Mouse (Mus musculus): ENCODE measurements around the gene Pcsk1n. TPM values are rescaled to one million over a fixed set of nuclear protein-coding genes. Genes with fewer than 3 reads are reported as not detected.
A peak's percentile ranks its signal among the peaks of the same experiment; 100 is the strongest.

Pcsk1n gene
- polyA plus RNA-seq, 1 experiment from 2014 or later: 1.4 TPM

DNA sequence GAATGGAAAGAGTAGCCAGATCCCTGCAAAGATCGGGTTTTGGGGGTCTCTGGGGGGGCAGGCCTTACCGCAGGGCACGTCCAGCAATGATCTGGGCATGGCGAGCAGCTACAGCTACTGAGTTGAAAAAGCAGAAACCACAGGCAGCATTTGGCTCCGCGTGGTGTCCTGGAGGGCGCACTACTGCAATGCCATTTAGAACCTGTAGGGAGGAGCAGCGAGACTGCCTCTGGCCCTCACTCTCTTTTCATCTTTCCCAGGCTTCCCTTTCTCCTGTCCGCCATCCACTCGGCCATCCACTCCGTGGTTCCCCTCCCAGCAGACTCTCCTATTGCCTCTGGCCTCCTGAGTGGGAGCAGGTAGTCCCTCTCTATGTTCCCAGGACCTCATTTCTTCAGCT lies 17.3 kb downstream of the Pcsk1n start:
- H3K9ac ChIP-seq (replicated peaks; ENCODE audit: low read length): no peak overlapping the region
- no peaks in the 10 kb centered on the region for H3K4me1 ChIP-seq (ENCODE audit: insufficient read depth, low read length)
- H3K4me3 ChIP-seq (ENCODE audit: low read length): no peak overlapping the region
- no peak overlapping the region for H3K4me2 ChIP-seq (replicated peaks; ENCODE audit: low read depth, low read length)
- H3K27ac ChIP-seq (ENCODE audit: low read length): no peak overlapping the region
- WGBS: 37% methylated on average over 10 of the region's 11 CpGs
- no peaks in the 10 kb centered on the region for H3K27me3 ChIP-seq (ENCODE audit: insufficient read depth, low read length)
- peaks cover 26% of the 10 kb centered on the region for H3K36me3 ChIP-seq (ENCODE audit: insufficient read depth, low read length)
- no peak for ATAC-seq (ENCODE audit: low FRiP score, low TSS enrichment)
- H3K9me3 ChIP-seq (ENCODE audit: low read length): no peaks in the 10 kb centered on the region

DNA sequence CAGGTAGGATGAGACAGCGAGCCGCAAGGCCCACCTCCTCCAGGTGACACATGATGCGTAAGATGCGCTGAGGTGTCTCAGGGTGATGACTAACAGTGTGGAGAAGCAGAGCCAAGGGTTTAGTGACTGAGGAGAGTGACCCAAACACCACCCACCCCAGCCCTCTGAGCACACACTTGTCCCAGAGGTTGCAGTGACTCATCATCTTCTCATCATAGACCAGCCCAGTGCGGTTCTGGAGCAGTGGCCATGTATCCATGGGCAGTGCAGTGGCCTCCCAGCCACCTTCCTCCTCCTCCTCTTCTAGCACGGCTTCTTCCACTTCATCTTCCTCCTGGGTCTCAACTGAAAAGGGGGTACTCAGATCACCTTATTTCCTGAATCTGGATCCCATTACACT lies 18.0 kb downstream of the Pcsk1n start:
- Histone ChIP-seq H3K27ac (ENCODE audit: low read length) (no peak overlapping the region), H3K27me3 (ENCODE audit: insufficient read depth, low read length) (no peaks in the 10 kb centered on the region), H3K9me3 (ENCODE audit: low read length) (no peaks in the 10 kb centered on the region), H3K36me3 (ENCODE audit: insufficient read depth, low read length) (peaks cover 22% of the 10 kb centered on the region), H3K9ac (replicated peaks; ENCODE audit: low read length) (no peak overlapping the region), H3K4me1 (ENCODE audit: insufficient read depth, low read length) (no peaks in the 10 kb centered on the region), H3K4me3 (ENCODE audit: low read length) (no peak overlapping the region), H3K4me2 (replicated peaks; ENCODE audit: low read depth, low read length) (no peak overlapping the region)
- WGBS: 93% methylated on average over 6 of the region's 6 CpGs
- ATAC-seq (ENCODE audit: low FRiP score, low TSS enrichment): no peak

DNA sequence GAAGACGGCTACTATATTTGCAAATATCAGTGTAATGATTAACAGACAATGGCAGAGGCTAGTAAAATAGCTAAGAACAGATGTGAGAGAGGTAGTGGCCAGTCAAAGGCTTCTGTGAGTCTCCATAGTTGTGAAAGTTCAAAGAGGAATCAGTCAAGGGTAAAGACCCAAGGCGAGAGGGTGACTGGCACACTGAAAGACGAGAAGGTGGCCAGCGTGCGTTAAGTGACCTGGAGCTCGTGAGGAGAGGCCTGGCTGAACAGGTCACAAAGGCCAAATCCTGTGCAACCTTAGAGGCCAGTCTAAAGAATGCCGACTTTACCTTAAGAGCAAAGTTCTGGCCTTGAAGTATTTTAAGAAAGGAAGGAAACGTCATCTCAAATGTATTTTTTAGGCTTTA lies 26.0 kb downstream of the Pcsk1n start:
- ATAC-seq (ENCODE audit: low FRiP score, low TSS enrichment): no peak
- H3K27me3 ChIP-seq (ENCODE audit: insufficient read depth, low read length): no peaks in the 10 kb centered on the region
- H3K9ac ChIP-seq (replicated peaks; ENCODE audit: low read length): no peak overlapping the region
- H3K4me1 ChIP-seq (ENCODE audit: insufficient read depth, low read length): no peaks in the 10 kb centered on the region; the same call in 1 of the 2 replicates
- WGBS: 50% methylated on average over 8 of the region's 8 CpGs
- H3K27ac ChIP-seq (ENCODE audit: low read length): no peak overlapping the region
- H3K36me3 ChIP-seq (ENCODE audit: insufficient read depth, low read length): 0 out of 2 replicates have a peak, but pooled peaks cover 2% of the 10 kb centered on the region
- no peaks in the 10 kb centered on the region for H3K9me3 ChIP-seq (ENCODE audit: low read length)
- no peak overlapping the region for H3K4me3 ChIP-seq (ENCODE audit: low read length)
- no peak overlapping the region; the same call in 1 of the 2 replicates for H3K4me2 ChIP-seq (replicated peaks; ENCODE audit: low read depth, low read length)

DNA sequence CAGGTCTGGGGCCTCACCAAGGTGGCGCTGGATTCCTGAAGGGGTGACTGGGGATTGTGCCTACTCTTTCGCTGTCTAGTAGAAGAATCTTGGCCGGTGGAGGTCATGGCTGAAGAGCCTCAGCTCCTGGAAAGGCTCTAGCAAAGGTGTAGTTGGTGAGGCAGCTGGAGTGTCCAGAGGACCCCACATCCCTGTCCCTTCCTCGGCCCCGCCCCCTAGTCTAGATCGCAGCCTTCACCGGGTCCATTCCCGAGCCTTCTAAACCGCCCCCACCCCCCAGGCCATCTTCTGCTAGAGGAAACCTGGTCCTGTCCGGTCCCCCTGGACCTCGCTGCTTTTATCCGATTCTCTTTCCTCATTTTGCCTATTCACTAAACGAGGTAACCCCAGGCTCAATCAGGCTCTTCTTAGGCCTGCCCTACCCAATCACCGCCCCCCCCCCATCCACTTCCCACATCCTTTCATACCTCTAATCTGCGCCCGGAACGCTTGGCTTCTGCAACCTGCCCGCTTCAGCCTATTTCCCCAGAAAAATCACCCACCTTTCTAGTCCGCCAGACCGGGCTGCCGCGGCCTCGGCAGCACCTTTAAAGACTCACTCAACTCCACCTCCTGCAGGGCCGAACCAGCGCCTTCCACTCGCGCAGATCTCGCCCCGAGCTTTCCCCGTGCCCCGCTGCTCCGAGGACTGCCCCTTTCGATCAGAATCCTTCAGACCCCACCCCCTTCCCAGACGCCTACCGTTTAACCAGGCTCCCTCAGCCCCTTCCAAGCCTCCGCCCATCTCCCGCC lies 27.7 kb downstream of the Pcsk1n start, which contains the start of gene Hdac6:
Hdac6 (minus strand) TSS at position 782 of the 792 bp plus-strand sequence.
- H3K36me3 ChIP-seq (ENCODE audit: insufficient read depth, low read length): no peaks in the 10 kb centered on the region
- H3K9ac ChIP-seq (replicated peaks; ENCODE audit: low read length): peak within 1 kb of the TSS; percentile 66
- ATAC-seq (ENCODE audit: low FRiP score, low TSS enrichment): peak; percentile 52
- peak within 1 kb of the TSS; percentile 58 for H3K4me3 ChIP-seq (ENCODE audit: low read length)
- no peaks in the 10 kb centered on the region; the same call in 1 of the 2 replicates for H3K4me1 ChIP-seq (ENCODE audit: insufficient read depth, low read length)
- peak within 1 kb of the TSS; percentile 55 for H3K4me2 ChIP-seq (replicated peaks; ENCODE audit: low read depth, low read length)
- no peaks in the 10 kb centered on the region for H3K9me3 ChIP-seq (ENCODE audit: low read length)
- no peaks in the 10 kb centered on the region for H3K27me3 ChIP-seq (ENCODE audit: insufficient read depth, low read length)
- 21% methylated on average over 37 of the region's 37 CpGs for WGBS
- peak within 1 kb of the TSS; percentile 58 for H3K27ac ChIP-seq (ENCODE audit: low read length)

DNA sequence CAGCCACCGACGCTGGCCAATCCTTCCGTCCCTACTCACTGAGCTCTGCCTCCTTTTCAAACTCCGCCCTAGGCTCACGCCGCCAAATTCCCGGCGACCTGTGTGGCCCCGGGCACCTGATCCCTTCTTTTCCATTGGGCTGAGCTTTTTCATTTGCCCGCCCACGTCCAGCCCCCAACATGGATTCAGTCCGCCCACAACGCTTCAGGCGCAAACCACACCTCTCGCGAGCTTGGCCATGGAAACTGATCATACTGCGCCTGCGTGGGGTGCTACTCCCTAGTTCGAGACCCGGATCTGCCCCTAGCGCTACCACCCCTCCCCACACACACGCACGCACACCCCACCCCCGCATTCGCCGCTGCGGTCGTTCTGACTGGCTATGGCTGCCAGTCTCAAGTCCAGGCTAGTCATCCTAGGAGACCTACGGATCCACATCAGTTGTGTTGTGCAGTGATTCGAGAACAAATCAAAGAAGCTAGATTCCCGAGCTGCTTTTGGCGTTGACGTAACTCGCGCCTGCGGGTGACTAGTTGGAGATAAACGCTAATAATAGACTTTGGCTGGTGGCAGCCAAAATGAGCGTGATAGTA lies 28.4 kb downstream of the Pcsk1n start:
- H3K36me3 ChIP-seq (ENCODE audit: insufficient read depth, low read length): no peaks in the 10 kb centered on the region
- peak overlapping the region; percentile 55 for H3K4me2 ChIP-seq (replicated peaks; ENCODE audit: low read depth, low read length)
- 20% methylated on average over 38 of the region's 38 CpGs for WGBS
- H3K27me3 ChIP-seq (ENCODE audit: insufficient read depth, low read length): no peaks in the 10 kb centered on the region
- H3K27ac ChIP-seq (ENCODE audit: low read length): peak overlapping the region; percentile 24; the same call in 1 of the 2 replicates
- H3K4me3 ChIP-seq (ENCODE audit: low read length): peak overlapping the region; percentile 51
- H3K9me3 ChIP-seq (ENCODE audit: low read length): no peaks in the 10 kb centered on the region
- H3K4me1 ChIP-seq (ENCODE audit: insufficient read depth, low read length): no peaks in the 10 kb centered on the region; the same call in 1 of the 2 replicates
- H3K9ac ChIP-seq (replicated peaks; ENCODE audit: low read length): peak overlapping the region; percentile 59
- ATAC-seq (ENCODE audit: low FRiP score, low TSS enrichment): peak; percentile 99

DNA sequence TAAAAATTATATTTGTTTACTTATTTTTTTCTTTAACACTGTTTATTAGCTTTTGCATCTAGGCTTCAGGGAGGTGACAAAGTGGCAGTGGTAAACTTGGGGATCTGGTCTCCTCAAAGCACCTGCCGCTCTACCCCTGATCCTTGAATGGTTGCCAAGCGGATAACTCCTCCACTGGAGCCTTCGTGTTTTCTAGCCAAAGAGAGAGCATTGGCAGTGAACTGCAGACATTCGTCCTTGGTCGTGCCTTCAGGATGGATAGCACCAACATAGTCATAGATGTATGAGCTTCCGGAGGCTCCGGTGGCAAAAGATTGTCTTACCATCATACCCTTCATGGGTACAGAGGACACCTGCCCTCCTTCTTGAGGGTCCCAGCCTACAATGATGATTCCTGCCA lies 30.5 kb downstream of the Pcsk1n start:
- ATAC-seq (ENCODE audit: low FRiP score, low TSS enrichment): no peak
- Histone ChIP-seq H3K4me3 (ENCODE audit: low read length) (no peak overlapping the region), H3K27me3 (ENCODE audit: insufficient read depth, low read length) (no peaks in the 10 kb centered on the region), H3K27ac (ENCODE audit: low read length) (no peak overlapping the region), H3K36me3 (ENCODE audit: insufficient read depth, low read length) (no peaks in the 10 kb centered on the region), H3K9ac (replicated peaks; ENCODE audit: low read length) (no peak overlapping the region), H3K4me2 (replicated peaks; ENCODE audit: low read depth, low read length) (no peak overlapping the region), H3K4me1 (ENCODE audit: insufficient read depth, low read length) (no peaks in the 10 kb centered on the region; the same call in 1 of the 2 replicates), H3K9me3 (ENCODE audit: low read length) (no peaks in the 10 kb centered on the region)
- WGBS: 86% methylated on average over 7 of the region's 7 CpGs

DNA sequence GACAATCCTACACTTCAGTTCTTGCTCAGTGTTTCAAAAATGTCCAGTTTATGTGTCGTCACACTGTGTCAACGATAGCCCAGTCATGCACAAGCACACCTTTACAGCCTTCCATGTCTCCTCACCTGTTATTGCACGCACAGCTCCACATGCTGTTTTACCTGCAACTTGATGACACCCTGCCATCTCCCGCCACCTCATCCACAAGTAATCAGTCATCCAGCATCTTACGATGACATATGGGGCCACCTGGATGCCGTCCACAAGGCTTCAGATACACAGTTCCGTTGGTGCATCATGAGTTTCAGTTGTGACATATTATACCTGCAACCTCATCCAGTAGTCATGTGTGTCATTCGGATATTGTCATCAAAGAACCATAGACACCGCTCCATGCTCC lies 39.2 kb downstream of the Pcsk1n start:
- 85% methylated on average over 9 of the region's 9 CpGs for WGBS
- Histone ChIP-seq H3K36me3 (ENCODE audit: insufficient read depth, low read length) (no peaks in the 10 kb centered on the region), H3K27ac (ENCODE audit: low read length) (no peak overlapping the region), H3K4me2 (replicated peaks; ENCODE audit: low read depth, low read length) (no peak overlapping the region), H3K4me1 (ENCODE audit: insufficient read depth, low read length) (no peaks in the 10 kb centered on the region), H3K27me3 (ENCODE audit: insufficient read depth, low read length) (no peaks in the 10 kb centered on the region), H3K4me3 (ENCODE audit: low read length) (no peak overlapping the region), H3K9ac (replicated peaks; ENCODE audit: low read length) (no peak overlapping the region), H3K9me3 (ENCODE audit: low read length) (no peaks in the 10 kb centered on the region)
- no peak for ATAC-seq (ENCODE audit: low FRiP score, low TSS enrichment)

DNA sequence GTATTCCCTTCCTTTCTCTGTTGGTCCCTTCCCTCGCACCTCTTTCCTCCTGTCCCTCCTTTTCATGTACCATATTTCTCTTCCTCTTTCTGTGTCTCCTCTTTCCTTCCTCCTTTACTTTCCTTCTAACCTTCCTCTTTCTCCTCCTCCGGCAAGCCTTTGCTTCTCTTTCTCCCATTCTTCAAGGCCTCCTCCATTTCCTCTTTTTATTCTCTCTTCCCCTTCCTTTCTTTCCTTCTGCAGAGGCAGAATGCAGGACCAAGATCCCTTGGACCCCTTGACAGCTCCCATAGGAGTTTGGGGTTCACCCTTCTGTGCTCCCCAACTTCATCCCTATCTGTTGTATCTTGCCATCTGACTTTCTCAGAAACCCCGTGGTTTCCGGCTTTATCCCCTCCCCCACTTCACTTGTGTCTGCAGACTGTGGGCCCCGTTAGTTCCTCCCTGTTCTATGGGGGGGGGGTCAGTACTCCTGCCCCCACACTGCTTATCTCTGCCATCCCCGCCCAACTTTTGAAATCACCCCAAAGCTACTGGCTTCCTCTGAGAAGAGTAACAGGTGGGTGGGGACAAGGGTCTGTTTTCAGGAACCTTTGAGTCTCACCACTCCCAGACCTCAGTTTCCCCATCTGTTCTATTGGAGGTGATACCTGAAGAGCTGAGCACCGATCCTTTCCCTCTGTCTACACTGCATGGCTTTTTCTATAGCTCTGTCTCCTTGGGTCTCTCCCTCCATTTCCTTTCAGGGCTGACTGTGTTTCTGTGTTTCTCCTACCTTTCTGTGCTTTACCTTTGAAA lies 44.4 kb downstream of the Pcsk1n start:
- Histone ChIP-seq H3K4me2 (replicated peaks; ENCODE audit: low read depth, low read length) (no peak overlapping the region), H3K36me3 (ENCODE audit: insufficient read depth, low read length) (no peaks in the 10 kb centered on the region), H3K9ac (replicated peaks; ENCODE audit: low read length) (no peak overlapping the region), H3K27me3 (ENCODE audit: insufficient read depth, low read length) (no peaks in the 10 kb centered on the region), H3K4me1 (ENCODE audit: insufficient read depth, low read length) (no peaks in the 10 kb centered on the region), H3K9me3 (ENCODE audit: low read length) (no peaks in the 10 kb centered on the region), H3K4me3 (ENCODE audit: low read length) (no peak overlapping the region), H3K27ac (ENCODE audit: low read length) (no peak overlapping the region)
- no peak for ATAC-seq (ENCODE audit: low FRiP score, low TSS enrichment)
- WGBS: 80% methylated on average over 7 of the region's 7 CpGs

DNA sequence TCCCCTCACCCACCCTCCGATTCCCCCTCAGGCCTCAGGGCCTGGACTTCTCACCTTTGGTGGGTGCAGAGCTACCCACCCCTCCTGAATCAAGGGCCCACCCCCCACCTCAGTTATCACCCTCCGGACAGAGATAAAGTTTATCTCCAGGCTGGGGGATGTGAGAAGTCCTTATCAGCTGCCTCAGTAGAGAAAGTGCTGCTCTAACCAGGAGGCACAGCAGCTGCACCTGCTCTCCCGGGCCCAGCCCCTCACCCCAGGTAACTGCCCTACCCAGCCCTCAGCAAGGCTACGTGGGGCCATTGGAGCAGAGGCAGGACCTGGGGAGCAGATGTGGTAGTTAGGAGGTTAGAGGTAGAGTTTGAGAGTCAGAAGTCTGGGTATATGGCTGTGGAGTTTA lies 46.5 kb downstream of the Pcsk1n start:
- Histone ChIP-seq H3K9ac (replicated peaks; ENCODE audit: low read length) (no peak overlapping the region), H3K9me3 (ENCODE audit: low read length) (no peaks in the 10 kb centered on the region), H3K4me3 (ENCODE audit: low read length) (no peak overlapping the region), H3K4me1 (ENCODE audit: insufficient read depth, low read length) (no peaks in the 10 kb centered on the region), H3K36me3 (ENCODE audit: insufficient read depth, low read length) (no peaks in the 10 kb centered on the region), H3K27ac (ENCODE audit: low read length) (no peak overlapping the region), H3K27me3 (ENCODE audit: insufficient read depth, low read length) (no peaks in the 10 kb centered on the region), H3K4me2 (replicated peaks; ENCODE audit: low read depth, low read length) (no peak overlapping the region)
- ATAC-seq (ENCODE audit: low FRiP score, low TSS enrichment): no peak
- 75% methylated on average over 4 of the region's 4 CpGs for WGBS

All from kidney, embryonic 16.5 days (tissue).